Mouse (Mus musculus) testis, adult 2 months (tissue): Measurements from ENCODE around the gene Dhx8.

Experiments
- CTCF ChIP-seq: fragments of 200-500 bp; IDR thresholded peaks from 2 replicates; pipeline ENCODE4 v1.5.1; 2012; ENCODE audit warnings: low read depth, mild to moderate bottlenecking, inconsistent platforms, low read length, moderate library complexity; ENCODE audit not compliant: control insufficient read depth, insufficient read depth, insufficient replicate concordance
- POLR2A ChIP-seq: fragments of 200-500 bp; IDR thresholded peaks from 2 replicates; pipeline ENCODE4 v1.6.1; 2012; ENCODE audit warnings: low read depth, mild to moderate bottlenecking, inconsistent platforms, low read length, moderate library complexity; ENCODE audit not compliant: control insufficient read depth

- TF ChIP-seq POLR2A (no peak), CTCF (no peak)
Measured at GRCm38 (mm10) chr11:101759530-101759929, 26.8 kb downstream of the Dhx8 start.
